Mouse (Mus musculus): Measurements from ENCODE around the gene Gata2. TPM values are rescaled to one million over a fixed set of nuclear protein-coding genes. Genes with fewer than 3 reads are reported as not detected.

Gata2 gene
- polyA plus RNA-seq, 1 experiment from 2014 or later: 28.6 TPM

GRCm38 (mm10) chr6:88204531-88205385 is 11.1 kb downstream of the Gata2 start:
- no peak overlapping the region for H3K4me2 ChIP-seq
- H3K9ac ChIP-seq (ENCODE audit: low read length): no peak overlapping the region
- H3K27me3 ChIP-seq (ENCODE audit: control insufficient read depth, insufficient read depth, low read length): peaks cover 72% of the 10 kb centered on the region
- H3K4me1 ChIP-seq (ENCODE audit: control insufficient read depth, insufficient read depth, low read length): peaks cover 8% of the 10 kb centered on the region
- no peaks in the 10 kb centered on the region for H3K36me3 ChIP-seq (ENCODE audit: control insufficient read depth, insufficient read depth, low read length)
- no peak overlapping the region for H3K27ac ChIP-seq (ENCODE audit: low read depth, low read length)
- ATAC-seq (ENCODE audit: low FRiP score): no peak
- H3K9me3 ChIP-seq (ENCODE audit: control insufficient read depth, low read length): no peaks in the 10 kb centered on the region
- 6% methylated on average over 25 of the region's 25 CpGs for WGBS
- H3K4me3 ChIP-seq (ENCODE audit: low read depth, low read length): no peak overlapping the region
- peak; percentile 94 for DNase-seq (ENCODE audit: low spot score, missing footprints)

- no peak for ATAC-seq (ENCODE audit: low FRiP score)
- Histone ChIP-seq H3K4me3 (ENCODE audit: low read depth, low read length) (no peak overlapping the region), H3K27ac (ENCODE audit: low read depth, low read length) (no peak overlapping the region), H3K9me3 (ENCODE audit: control insufficient read depth, low read length) (no peaks in the 10 kb centered on the region), H3K4me1 (ENCODE audit: control insufficient read depth, insufficient read depth, low read length) (peaks cover 6% of the 10 kb centered on the region), H3K9ac (ENCODE audit: low read length) (no peak overlapping the region), H3K36me3 (ENCODE audit: control insufficient read depth, insufficient read depth, low read length) (no peaks in the 10 kb centered on the region), H3K27me3 (ENCODE audit: control insufficient read depth, insufficient read depth, low read length) (peaks cover 66% of the 10 kb centered on the region), H3K4me2 (no peak overlapping the region)
- 10% methylated on average over 7 of the region's 7 CpGs for WGBS
- no peak for DNase-seq (ENCODE audit: low spot score, missing footprints)
Observed at GRCm38 (mm10) chr6:88205386-88205700, 11.7 kb downstream of the Gata2 start.

DNA sequence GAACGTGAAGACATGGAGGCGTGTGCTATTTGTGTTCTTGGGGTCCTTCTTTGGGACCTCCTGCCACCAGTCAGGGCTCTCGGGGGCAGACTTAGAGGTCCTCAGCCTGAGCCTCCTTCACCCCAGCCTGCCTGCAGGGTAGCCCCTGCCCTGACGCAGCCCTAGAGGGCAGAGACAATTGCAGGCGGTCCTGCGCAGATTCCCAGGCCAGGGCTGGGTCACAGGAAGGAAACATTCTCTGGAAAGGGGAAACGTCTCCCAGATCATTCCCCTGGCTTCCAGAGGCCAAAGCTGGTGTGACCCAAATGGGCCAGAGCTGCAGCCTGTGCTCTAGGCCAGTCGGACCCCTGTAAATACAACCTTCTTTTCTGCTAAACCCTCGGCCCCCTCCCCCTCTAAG is 12.2 kb downstream of the Gata2 start:
- Histone ChIP-seq H3K27ac (ENCODE audit: low read depth, low read length) (no peak overlapping the region), H3K9me3 (ENCODE audit: control insufficient read depth, low read length) (no peaks in the 10 kb centered on the region), H3K27me3 (ENCODE audit: control insufficient read depth, insufficient read depth, low read length) (peaks cover 60% of the 10 kb centered on the region), H3K4me3 (ENCODE audit: low read depth, low read length) (no peak overlapping the region), H3K4me1 (ENCODE audit: control insufficient read depth, insufficient read depth, low read length) (peaks cover 6% of the 10 kb centered on the region), H3K9ac (ENCODE audit: low read length) (no peak overlapping the region), H3K4me2 (no peak overlapping the region), H3K36me3 (ENCODE audit: control insufficient read depth, insufficient read depth, low read length) (no peaks in the 10 kb centered on the region)
- ATAC-seq (ENCODE audit: low FRiP score) (no peak), DNase-seq (ENCODE audit: low spot score, missing footprints) (peak; percentile 89)
- 8% methylated on average over 9 of the region's 9 CpGs for WGBS

GRCm38 (mm10) chr6:88206566-88206965 is 12.9 kb downstream of the Gata2 start:
- no peak for DNase-seq (ENCODE audit: low spot score, missing footprints)
- WGBS: 42% methylated on average over 7 of the region's 7 CpGs
- H3K27ac ChIP-seq (ENCODE audit: low read depth, low read length): no peak overlapping the region

DNA sequence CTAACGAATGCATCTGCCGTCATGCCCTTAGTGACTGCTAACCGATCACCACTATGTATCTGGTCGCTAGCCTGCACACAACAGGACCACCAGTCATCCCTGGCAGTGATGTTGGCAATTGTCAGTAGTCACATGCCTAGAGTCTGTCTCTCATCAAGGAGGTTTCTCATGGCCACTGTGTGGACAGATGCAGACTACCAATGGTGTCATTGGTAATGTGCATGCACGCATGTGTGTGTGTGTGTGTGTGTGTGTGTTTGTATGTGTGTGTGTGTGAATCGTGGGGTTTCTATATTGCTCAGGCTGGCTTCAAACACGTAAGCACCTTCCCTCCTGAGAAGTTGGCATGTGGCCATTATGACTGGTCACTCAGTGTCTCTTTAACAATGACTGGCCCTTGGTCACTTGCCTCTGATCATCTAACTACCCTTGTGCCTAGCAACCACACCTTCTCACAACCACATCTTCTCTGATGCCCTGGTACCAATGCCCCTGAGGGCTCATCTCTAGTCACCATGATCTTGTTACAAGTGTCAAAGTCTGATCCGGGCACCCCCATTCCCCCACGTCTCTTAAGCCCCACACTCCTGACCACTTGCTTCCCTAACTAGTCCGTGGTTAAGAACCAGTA is 13.8 kb downstream of the Gata2 start:
- Histone ChIP-seq H3K4me1 (ENCODE audit: control insufficient read depth, insufficient read depth, low read length) (peaks cover 6% of the 10 kb centered on the region), H3K4me2 (no peak overlapping the region), H3K4me3 (ENCODE audit: low read depth, low read length) (no peak overlapping the region), H3K36me3 (ENCODE audit: control insufficient read depth, insufficient read depth, low read length) (no peaks in the 10 kb centered on the region), H3K27me3 (ENCODE audit: control insufficient read depth, insufficient read depth, low read length) (peaks cover 45% of the 10 kb centered on the region), H3K9ac (ENCODE audit: low read length) (no peak overlapping the region), H3K9me3 (ENCODE audit: control insufficient read depth, low read length) (no peaks in the 10 kb centered on the region), H3K27ac (ENCODE audit: low read depth, low read length) (no peak overlapping the region)
- no peak for ATAC-seq (ENCODE audit: low FRiP score)
- 88% methylated on average over 10 of the region's 10 CpGs for WGBS
- DNase-seq (ENCODE audit: low spot score, missing footprints): no peak

More at GRCm38 (mm10) chr6:88206566-88206965, 12.9 kb downstream of the Gata2 start:
- no peaks in the 10 kb centered on the region for H3K36me3 ChIP-seq (ENCODE audit: control insufficient read depth, insufficient read depth, low read length)
- H3K4me3 ChIP-seq (ENCODE audit: low read depth, low read length): no peak overlapping the region
- peaks cover 54% of the 10 kb centered on the region for H3K27me3 ChIP-seq (ENCODE audit: control insufficient read depth, insufficient read depth, low read length)
- H3K9ac ChIP-seq (ENCODE audit: low read length): no peak overlapping the region
- no peaks in the 10 kb centered on the region for H3K9me3 ChIP-seq (ENCODE audit: control insufficient read depth, low read length)
- ATAC-seq (ENCODE audit: low FRiP score): no peak
- peaks cover 6% of the 10 kb centered on the region for H3K4me1 ChIP-seq (ENCODE audit: control insufficient read depth, insufficient read depth, low read length)
- no peak overlapping the region for H3K4me2 ChIP-seq

- H3K4me2 ChIP-seq: no peak overlapping the region
- ATAC-seq (ENCODE audit: low FRiP score) (no peak), DNase-seq (ENCODE audit: low spot score, missing footprints) (no peak)
- H3K4me1 ChIP-seq (ENCODE audit: control insufficient read depth, insufficient read depth, low read length): peaks cover 6% of the 10 kb centered on the region
- peaks cover 38% of the 10 kb centered on the region for H3K27me3 ChIP-seq (ENCODE audit: control insufficient read depth, insufficient read depth, low read length)
- no peak overlapping the region for H3K4me3 ChIP-seq (ENCODE audit: low read depth, low read length)
- H3K36me3 ChIP-seq (ENCODE audit: control insufficient read depth, insufficient read depth, low read length): no peaks in the 10 kb centered on the region
- no peak overlapping the region for H3K9ac ChIP-seq (ENCODE audit: low read length)
- WGBS: 95% methylated on average over 3 of the region's 3 CpGs
- no peak overlapping the region for H3K27ac ChIP-seq (ENCODE audit: low read depth, low read length)
- no peaks in the 10 kb centered on the region for H3K9me3 ChIP-seq (ENCODE audit: control insufficient read depth, low read length)
Observed at GRCm38 (mm10) chr6:88208321-88208720, 14.6 kb downstream of the Gata2 start.

DNA sequence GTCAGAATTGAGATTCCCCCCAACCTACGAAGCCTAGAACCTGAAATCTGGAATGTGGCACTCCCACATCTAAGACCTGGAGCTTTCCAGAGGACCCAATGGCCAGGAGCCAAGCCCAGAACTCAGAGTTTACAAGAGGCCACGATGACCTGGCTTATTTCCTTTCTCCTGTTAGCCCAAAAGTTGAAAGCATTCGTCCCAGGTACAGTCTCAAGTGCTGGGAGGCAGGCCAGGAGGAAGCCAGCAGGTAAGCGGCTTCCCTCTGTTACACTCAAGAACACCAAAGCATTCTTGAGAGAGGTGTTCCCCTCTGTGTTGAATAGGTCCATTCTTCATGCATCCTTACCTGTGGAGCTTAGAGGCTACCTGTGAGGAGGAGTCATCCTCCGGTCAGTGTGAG is 15.8 kb downstream of the Gata2 start:
- Histone ChIP-seq H3K36me3 (ENCODE audit: control insufficient read depth, insufficient read depth, low read length) (no peaks in the 10 kb centered on the region), H3K4me1 (ENCODE audit: control insufficient read depth, insufficient read depth, low read length) (peaks cover 6% of the 10 kb centered on the region), H3K27me3 (ENCODE audit: control insufficient read depth, insufficient read depth, low read length) (peaks cover 27% of the 10 kb centered on the region), H3K9me3 (ENCODE audit: control insufficient read depth, low read length) (no peaks in the 10 kb centered on the region), H3K4me2 (no peak overlapping the region), H3K27ac (ENCODE audit: low read depth, low read length) (no peak overlapping the region), H3K4me3 (ENCODE audit: low read depth, low read length) (no peak overlapping the region), H3K9ac (ENCODE audit: low read length) (no peak overlapping the region)
- DNase-seq (ENCODE audit: low spot score, missing footprints) (no peak), ATAC-seq (ENCODE audit: low FRiP score) (no peak)
- 76% methylated on average over 5 of the region's 5 CpGs for WGBS

DNA sequence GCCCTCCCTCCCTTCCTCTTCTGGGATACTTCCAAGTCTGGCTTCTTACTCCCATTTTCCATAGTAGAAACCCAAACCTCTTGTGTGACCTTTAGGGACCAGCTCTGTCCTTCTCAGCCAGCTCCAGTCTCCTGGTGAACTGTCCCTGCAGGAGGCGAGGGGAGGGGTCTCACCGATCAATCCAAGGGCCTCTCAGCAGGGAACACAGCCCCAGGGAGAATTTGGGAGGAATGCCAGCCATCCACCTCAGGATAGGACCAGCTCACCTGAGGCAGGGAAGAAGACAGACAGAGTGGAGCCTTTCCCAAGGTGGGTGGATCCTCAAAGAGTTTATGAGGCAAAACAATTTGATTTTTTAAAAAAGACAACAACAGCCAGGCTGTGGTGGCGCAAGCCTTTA is 16.5 kb downstream of the Gata2 start:
- Histone ChIP-seq H3K4me1 (ENCODE audit: control insufficient read depth, insufficient read depth, low read length) (0 out of 2 replicates have a peak, but pooled peaks cover 3% of the 10 kb centered on the region), H3K9ac (ENCODE audit: low read length) (no peak overlapping the region), H3K27ac (ENCODE audit: low read depth, low read length) (no peak overlapping the region), H3K27me3 (ENCODE audit: control insufficient read depth, insufficient read depth, low read length) (peaks cover 20% of the 10 kb centered on the region), H3K4me2 (no peak overlapping the region), H3K4me3 (ENCODE audit: low read depth, low read length) (no peak overlapping the region), H3K9me3 (ENCODE audit: control insufficient read depth, low read length) (no peaks in the 10 kb centered on the region), H3K36me3 (ENCODE audit: control insufficient read depth, insufficient read depth, low read length) (no peaks in the 10 kb centered on the region)
- ATAC-seq (ENCODE audit: low FRiP score): no peak
- DNase-seq (ENCODE audit: low spot score, missing footprints): no peak
- WGBS: 58% methylated on average over 3 of the region's 3 CpGs

- Histone ChIP-seq H3K27ac (ENCODE audit: low read depth, low read length) (no peak overlapping the region), H3K9ac (ENCODE audit: low read length) (no peak overlapping the region), H3K9me3 (ENCODE audit: control insufficient read depth, low read length) (no peaks in the 10 kb centered on the region; the same call in 1 of the 2 replicates), H3K27me3 (ENCODE audit: control insufficient read depth, insufficient read depth, low read length) (no peaks in the 10 kb centered on the region; the same call in 1 of the 2 replicates), H3K4me3 (ENCODE audit: low read depth, low read length) (no peak overlapping the region), H3K4me1 (ENCODE audit: control insufficient read depth, insufficient read depth, low read length) (peaks cover 2% of the 10 kb centered on the region; the same call in 1 of the 2 replicates), H3K4me2 (no peak overlapping the region), H3K36me3 (ENCODE audit: control insufficient read depth, insufficient read depth, low read length) (no peaks in the 10 kb centered on the region)
- 42% methylated on average over 6 of the region's 6 CpGs for WGBS
- no peak for DNase-seq (ENCODE audit: low spot score, missing footprints)
- no peak for ATAC-seq (ENCODE audit: low FRiP score)
Observed at GRCm38 (mm10) chr6:88215797-88216196, 22.1 kb downstream of the Gata2 start.
